Mouse (Mus musculus): ENCODE results near the gene Tmx2.

- TF ChIP-seq CTCF (IDR thresholded peaks at IDR 0.05; ENCODE audit: borderline replicate concordance, insufficient read depth, low read length) (no peak), POLR2A (IDR thresholded peaks at IDR 0.05; ENCODE audit: low read depth, low read length) (no peak)
These were observed 16.2 kb upstream of the Tmx2 start for GRCm38 (mm10) chr2:84695007-84695695.

Measured in embryonic fibroblast, embryonic 13.5 days (primary cell).